Comparison of ENCODE assay signal across 8 mouse cellular contexts in genomic region chr10:7662471-7663141, GRCm38 (mm10). TPM values are rescaled to one million over a fixed set of nuclear protein-coding genes. Genes with fewer than 3 reads are reported as not detected.
DNase-seq lines count a peak whose midpoint lies in the region; ATAC-seq lines count a peak whose summit lies in the region.

No protein-coding gene starts in this region.

- WGBS in embryonic facial prominence, embryonic 12.5 days: 0% methylated on average over 44 of the region's 44 CpGs

- peak; percentile 47 for DNase-seq in layer of hippocampus, adult 9-10 months (ENCODE audit: low spot score)
- DNase-seq in layer of hippocampus, postnatal 14 days (ENCODE audit: low spot score in 2 of 2): no peak
- DNase-seq in Muller cell, postnatal 12 days (ENCODE audit: inconsistent ontology term): peak; percentile 87
- peak; percentile 15 for DNase-seq in telencephalon, adult 2 months (ENCODE audit: low read depth, low spot score)
- DNase-seq in layer of hippocampus, postnatal 36 days: no peak

- H3K4me2 ChIP-seq in embryonic facial prominence, embryonic 12.5 days (replicated peaks): peak overlapping the region; percentile 84

- ATAC-seq in embryonic facial prominence, embryonic 12.5 days (ENCODE audit: insufficient number of reproducible peaks, insufficient read depth, low FRiP score, low TSS enrichment): peak; percentile 76
- ATAC-seq in inflammation-experienced regulatory T-cells, adult 6 months: peak; percentile 44
- peak; percentile 58 for ATAC-seq in megakaryocyte-erythroid progenitor cell, adult 5-6 weeks (replicated peaks; ENCODE audit: low FRiP score, low TSS enrichment, poor library complexity, severe bottlenecking)

- H3K9me3 ChIP-seq in embryonic facial prominence, embryonic 12.5 days: no peaks in the 10 kb centered on the region

- H3K4me3 ChIP-seq in embryonic facial prominence, embryonic 12.5 days: peak overlapping the region; percentile 93

- no peaks in the 10 kb centered on the region for H3K36me3 ChIP-seq in embryonic facial prominence, embryonic 12.5 days

- no peaks in the 10 kb centered on the region for H3K4me1 ChIP-seq in embryonic facial prominence, embryonic 12.5 days

- H3K27me3 ChIP-seq in embryonic facial prominence, embryonic 12.5 days: no peaks in the 10 kb centered on the region

- H3K27ac ChIP-seq in embryonic facial prominence, embryonic 12.5 days: peak overlapping the region; percentile 92

- H3K9ac ChIP-seq in embryonic facial prominence, embryonic 12.5 days: peak overlapping the region; percentile 84

RNA-seq across cellular contexts. Expression of gene Nup43, which starts 4.7 kb away (rescaled TPM):
- 1 to 10 TPM; 4.1 to 4.7 TPM for total RNA-seq in layer of hippocampus, postnatal 14 days (2021)
- 62.0 and 64.2 TPM in 2 replicates for polyA plus RNA-seq in embryonic facial prominence, embryonic 12.5 days (2016; fragmentation: Nextera tagmentation; extraction: Ambion mirVana)
- polyA plus RNA-seq in inflammation-experienced regulatory T-cells, adult 6 months (2017; shearing (Covaris generic)): 10 to 100 TPM; 25.7 to 33.5 (median 27.4) TPM
- 53.1 and 54.8 TPM in 2 replicates for total RNA-seq in megakaryocyte-erythroid progenitor cell, adult 5-6 weeks (2014; fragmentation: Nextera tagmentation)
- total RNA-seq in megakaryocyte-erythroid progenitor cell, adult 5-6 weeks (2017): 23.9 and 64.8 TPM in 2 replicates
- 1 to 10 TPM; 5.3 to 5.4 TPM for total RNA-seq in layer of hippocampus, postnatal 36 days (2021)

RNA-seq across cellular contexts. Expression of gene Pcmt1, which starts 18.3 kb away (rescaled TPM):
- total RNA-seq in layer of hippocampus, postnatal 14 days (2021): 100 to 1,000 TPM; 145 TPM
- 124 and 126 TPM in 2 replicates for polyA plus RNA-seq in embryonic facial prominence, embryonic 12.5 days (2016; fragmentation: Nextera tagmentation; extraction: Ambion mirVana)
- polyA plus RNA-seq in inflammation-experienced regulatory T-cells, adult 6 months (2017; shearing (Covaris generic)): 100 to 1,000 TPM in 2 of 3 experiments, 10 to 100 TPM in 1; 96.8 to 153 (median 100) TPM
- 75.4 and 83.6 TPM in 2 replicates for total RNA-seq in megakaryocyte-erythroid progenitor cell, adult 5-6 weeks (2014; fragmentation: Nextera tagmentation)
- 106 and 110 TPM in 2 replicates for total RNA-seq in megakaryocyte-erythroid progenitor cell, adult 5-6 weeks (2017)
- 100 to 1,000 TPM; 159 to 166 TPM for total RNA-seq in layer of hippocampus, postnatal 36 days (2021)

RNA-seq across cellular contexts. Expression of gene Lats1, which starts 18.4 kb away (rescaled TPM):
- 10 to 100 TPM; 46.5 to 47.4 TPM for total RNA-seq in layer of hippocampus, postnatal 14 days (2021)
- polyA plus RNA-seq in embryonic facial prominence, embryonic 12.5 days (2016; fragmentation: Nextera tagmentation; extraction: Ambion mirVana): 9.5 and 10.2 TPM in 2 replicates
- 1 to 10 TPM; 6.0 to 8.5 (median 6.1) TPM for polyA plus RNA-seq in inflammation-experienced regulatory T-cells, adult 6 months (2017; shearing (Covaris generic))
- total RNA-seq in megakaryocyte-erythroid progenitor cell, adult 5-6 weeks (2014; fragmentation: Nextera tagmentation): 18.3 and 21.3 TPM in 2 replicates
- total RNA-seq in megakaryocyte-erythroid progenitor cell, adult 5-6 weeks (2017): 13.5 and 15.8 TPM in 2 replicates
- 10 to 100 TPM; 33.5 to 38.6 TPM for total RNA-seq in layer of hippocampus, postnatal 36 days (2021)

Comparison
In these comparisons a context has a peak if more than half of its experiments do, and no peak if none do; other contexts are left out.
1. DNase-seq: peak in layer of hippocampus, adult 9-10 months (single experiment), Muller cell, postnatal 12 days (single experiment) and telencephalon, adult 2 months (single experiment); none in layer of hippocampus, postnatal 14 days (0 of 2) and layer of hippocampus, postnatal 36 days (0 of 2).
2. Peak in every context shown above with its lines, with median percentiles within 50 percentile points of each other: ATAC-seq.